Mouse (Mus musculus): Measurements from ENCODE around the gene Yipf3. TPM values are rescaled to one million over a fixed set of nuclear protein-coding genes. Genes with fewer than 3 reads are reported as not detected.

Gene Yipf3
- 93.6 and 98.7 TPM in 2 replicates for polyA plus RNA-seq (2012; rRNA removed)

DNA sequence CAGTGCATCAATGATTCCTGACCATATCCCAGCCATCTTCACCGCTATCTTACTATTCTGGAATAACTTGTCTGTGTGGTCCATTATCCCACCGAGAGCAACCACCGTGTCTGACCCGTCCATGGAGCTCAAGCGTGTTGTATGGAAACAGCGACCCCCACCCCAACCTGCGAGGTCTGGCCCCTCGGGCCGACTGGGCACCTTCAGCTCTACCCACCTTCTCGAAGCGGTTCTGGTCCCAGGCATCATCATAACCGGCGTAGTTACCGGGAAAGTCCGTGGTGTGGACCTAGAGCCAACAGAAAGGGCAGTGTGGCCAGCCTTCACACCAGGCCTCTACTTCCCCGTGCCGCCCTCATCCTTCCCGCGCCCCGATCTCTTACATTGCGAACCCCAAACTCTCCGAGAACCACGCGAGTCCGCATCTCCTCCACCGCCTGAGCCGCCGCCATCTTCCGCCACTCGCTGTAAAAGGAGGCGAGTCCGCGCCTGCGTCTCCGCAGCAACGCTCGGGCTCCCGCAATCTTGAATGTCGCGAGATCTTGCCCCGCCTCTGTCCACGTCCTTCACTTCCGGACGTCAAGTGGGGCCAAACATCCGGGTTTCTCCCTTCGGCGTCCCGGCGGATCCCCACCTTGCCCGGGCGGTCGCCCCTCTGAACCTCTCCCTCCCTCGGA is at the start of gene Yipf3, which contains the start of gene Polr1c:
Gene Yipf3, plus strand, starts transcription at position 569 of the 677 bp plus-strand sequence.
Gene Polr1c, minus strand, starts transcription at position 543 of the 677 bp plus-strand sequence.
- DNase-seq (ENCODE audit: low spot score), result peak; percentile 87

DNA sequence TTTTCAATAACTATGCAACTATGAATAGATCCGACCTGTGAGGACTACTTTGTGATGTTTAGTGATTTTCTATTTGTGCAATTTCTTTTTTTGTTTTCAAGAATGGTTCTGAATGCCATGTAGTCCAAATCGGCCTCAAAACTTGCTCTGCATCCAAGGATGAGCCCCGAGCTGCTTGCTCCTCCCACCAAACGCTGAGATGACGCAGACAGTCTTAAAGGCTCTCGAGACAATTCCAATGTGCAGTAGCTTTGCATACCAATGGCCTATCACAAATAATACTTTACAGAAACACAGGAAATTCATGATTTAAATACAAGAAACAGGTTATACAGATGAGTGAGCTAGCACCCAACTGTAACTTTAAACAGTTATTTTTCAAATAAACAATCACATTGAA is 46.7 kb upstream of the Yipf3 start:
- DNase-seq (ENCODE audit: low spot score), result no peak

DNA sequence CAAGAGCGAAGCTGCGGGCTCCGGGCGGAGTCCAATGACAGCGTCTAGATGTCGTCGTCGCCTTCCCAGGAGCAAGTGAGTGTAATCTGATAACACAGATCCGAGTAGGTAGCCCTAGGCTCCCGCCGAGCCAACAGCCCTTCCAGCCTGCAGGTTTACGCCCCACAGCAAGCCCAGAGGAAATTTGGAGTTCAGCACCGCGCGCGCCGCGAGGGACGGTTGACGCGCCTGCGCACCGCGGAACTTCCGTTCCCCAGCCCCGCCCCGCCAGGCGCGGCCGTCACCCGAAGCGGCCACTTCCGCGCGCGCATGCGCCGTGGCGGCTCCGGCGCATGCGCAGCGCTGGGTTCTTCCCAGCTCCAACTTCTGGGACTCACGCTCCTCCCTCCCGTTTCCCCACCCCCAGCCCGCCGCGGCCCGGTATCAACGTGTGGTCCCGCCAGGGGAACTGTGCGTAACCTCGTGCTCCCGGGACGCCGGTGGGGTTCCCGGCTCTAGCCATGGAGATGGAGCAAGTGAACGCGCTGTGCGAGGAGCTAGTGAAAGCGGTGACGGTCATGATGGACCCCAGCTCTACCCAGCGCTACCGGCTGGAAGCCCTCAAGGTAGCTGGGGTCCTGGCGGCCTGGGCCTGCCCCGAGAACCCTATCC is 45.3 kb upstream of the Yipf3 start, which contains the start of the genes Polh and Xpo5:
Gene Polh, minus strand, starts transcription at position 225 of the 651 bp plus-strand sequence.
Gene Xpo5, plus strand, starts transcription at position 362 of the 651 bp plus-strand sequence.
- peak; percentile 84 for DNase-seq (ENCODE audit: low spot score)

DNA sequence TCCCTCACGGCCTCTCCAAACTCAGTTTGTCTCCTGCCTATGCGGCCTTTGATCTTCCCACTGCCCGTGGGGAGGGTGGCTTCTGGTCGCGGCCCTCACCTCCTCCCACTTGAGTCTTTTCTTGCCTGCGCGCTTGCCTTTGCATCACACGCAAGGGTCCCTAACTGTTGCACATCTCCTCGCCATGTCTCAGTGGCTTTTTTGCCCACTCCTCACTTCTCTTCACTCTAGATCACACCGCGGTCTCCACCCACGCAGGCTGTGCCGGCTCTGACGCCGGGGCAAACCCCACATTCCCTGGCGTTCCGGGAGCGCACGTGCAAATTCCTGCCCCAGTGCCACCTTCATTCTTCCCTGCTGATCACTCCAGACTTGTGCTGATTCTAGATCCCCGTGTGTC is 44.8 kb upstream of the Yipf3 start:
- DNase-seq (ENCODE audit: low spot score), result no peak

DNA sequence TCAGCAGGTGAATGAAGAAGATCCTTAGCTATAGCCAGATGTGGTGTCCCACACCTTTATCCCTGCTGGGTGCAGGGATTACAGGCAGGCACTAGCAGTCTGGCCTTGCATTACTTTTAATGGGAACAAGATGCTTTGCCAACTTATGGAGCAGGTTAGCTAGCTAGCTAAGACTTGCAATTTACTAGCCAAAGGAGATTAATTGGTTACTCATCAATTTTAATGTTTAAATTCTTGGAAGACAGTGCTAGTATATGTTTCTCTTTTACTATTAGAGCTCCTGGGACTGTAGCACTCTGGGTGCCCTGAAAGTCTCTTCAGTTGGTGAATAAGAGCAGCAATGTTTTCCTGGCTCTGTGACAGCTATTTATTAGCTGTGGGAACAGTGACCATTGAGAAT is 41.2 kb upstream of the Yipf3 start:
- no peak for DNase-seq (ENCODE audit: low spot score)

DNA sequence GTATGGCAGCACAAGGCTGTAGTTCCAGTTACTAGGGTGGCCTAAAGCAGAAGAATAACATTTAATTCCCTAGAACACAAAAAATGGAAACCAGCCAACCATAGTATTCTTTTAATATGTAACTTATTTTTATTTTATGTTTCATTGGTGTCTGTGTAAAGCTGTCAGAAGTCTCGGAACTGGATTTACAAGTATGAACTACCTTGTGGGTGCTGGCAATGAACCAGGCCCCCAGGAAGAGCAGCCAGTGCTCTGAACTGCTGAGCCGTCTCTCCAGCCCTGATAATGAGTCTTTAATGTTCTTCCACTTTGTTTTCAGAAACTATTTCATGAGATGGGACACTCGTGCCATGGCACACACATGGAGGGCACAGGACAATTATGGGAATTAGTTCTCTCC is 37.3 kb upstream of the Yipf3 start:
- no peak for DNase-seq (ENCODE audit: low spot score)

DNA sequence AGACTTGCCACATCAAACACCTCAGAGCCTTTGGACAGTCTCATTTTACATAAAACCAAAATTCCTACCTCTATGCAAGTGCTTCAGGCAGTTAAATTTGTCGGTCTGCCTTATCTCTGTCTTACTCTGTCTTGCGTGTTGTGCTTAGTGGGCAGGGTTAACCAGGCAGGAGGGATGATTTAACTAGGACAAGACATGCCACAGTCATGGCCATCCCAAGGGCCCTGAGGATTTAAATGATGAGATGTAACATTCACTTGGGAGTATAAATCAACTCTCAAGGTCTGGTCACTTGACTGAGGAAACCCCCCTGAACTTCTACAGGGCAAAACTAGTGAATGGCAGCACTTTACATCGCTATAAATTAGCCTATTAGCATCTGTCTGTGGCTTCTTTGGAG is 26.3 kb upstream of the Yipf3 start:
- DNase-seq (ENCODE audit: low spot score), result no peak

DNA sequence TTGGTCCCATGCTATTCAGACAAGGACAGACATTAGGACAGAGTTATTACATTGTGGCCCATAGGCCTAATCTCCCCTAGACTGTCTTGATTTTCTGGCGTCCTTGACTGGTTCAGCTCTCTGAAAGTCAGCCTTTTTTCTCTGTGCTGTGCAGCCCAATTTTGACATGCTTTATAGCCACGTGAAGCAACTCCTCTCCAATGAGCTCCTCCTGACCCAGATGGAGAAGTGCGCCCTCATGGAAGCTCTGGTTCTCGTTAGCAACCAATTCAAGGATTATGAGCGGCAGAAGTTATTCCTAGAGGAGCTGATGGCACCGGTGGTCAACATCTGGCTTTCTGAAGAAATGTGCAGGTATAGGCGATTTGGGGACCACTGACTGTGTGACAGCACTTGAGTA is 20.3 kb upstream of the Yipf3 start:
- no peak for DNase-seq (ENCODE audit: low spot score)

DNA sequence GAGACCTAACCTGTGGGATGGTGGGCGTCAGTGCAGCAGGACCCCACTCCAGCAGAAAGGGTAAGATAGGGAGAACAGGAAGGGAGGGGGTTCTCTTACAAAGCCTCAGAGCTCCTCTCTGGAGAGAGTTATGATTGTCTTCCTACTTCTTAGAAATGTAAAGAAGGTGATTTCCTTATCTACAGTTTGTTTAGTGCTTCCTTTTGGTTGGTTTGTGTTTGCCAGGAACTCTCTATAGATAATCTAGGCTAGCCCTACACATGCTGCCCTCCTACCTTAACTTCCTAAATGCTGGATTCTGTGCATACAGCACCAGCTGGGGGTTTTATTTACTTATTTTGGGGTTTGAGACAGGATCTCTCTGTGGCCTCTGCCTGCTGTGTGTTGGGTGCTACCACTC is 11.8 kb upstream of the Yipf3 start:
- no peak for DNase-seq (ENCODE audit: low spot score)

DNA sequence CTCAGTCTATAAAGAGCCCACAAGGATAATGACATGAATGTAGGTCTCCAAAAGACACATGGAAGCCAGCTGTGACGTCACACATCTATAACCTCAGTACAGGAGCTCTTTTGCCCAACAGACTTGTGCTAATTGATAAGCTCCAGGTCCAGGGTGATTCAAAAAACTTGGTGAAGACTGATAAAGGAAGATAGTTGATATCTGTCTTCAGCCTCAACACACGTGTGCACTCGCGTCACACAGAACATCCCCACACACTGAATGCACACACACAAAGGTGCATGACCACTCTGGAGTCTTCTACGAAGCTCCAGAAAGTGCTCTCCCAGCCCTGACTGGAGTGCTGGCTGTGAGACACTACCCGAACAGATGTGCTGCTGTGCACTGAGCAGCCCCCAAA is 10.8 kb upstream of the Yipf3 start:
- no peak for DNase-seq (ENCODE audit: low spot score)

DNA sequence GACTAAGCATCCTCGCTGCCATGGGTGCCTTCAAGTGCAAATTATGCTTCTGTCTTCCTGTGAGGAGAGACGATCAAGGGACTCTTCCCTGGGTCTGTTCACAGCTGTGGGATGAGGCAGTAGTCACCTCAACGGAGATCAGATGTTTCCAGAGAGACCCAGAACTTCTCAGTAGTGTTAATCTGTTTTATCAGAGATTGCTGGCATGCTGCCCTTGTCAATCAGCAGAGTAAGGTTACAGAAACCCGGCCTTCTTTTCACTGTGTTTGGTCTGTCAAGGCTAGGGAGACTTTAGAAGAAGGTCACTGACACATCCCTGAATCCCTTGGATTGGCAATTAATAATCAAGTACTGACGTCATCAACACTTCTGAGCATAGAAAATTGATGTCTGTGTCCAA is 10.4 kb upstream of the Yipf3 start:
- DNase-seq (ENCODE audit: low spot score), result no peak

DNA sequence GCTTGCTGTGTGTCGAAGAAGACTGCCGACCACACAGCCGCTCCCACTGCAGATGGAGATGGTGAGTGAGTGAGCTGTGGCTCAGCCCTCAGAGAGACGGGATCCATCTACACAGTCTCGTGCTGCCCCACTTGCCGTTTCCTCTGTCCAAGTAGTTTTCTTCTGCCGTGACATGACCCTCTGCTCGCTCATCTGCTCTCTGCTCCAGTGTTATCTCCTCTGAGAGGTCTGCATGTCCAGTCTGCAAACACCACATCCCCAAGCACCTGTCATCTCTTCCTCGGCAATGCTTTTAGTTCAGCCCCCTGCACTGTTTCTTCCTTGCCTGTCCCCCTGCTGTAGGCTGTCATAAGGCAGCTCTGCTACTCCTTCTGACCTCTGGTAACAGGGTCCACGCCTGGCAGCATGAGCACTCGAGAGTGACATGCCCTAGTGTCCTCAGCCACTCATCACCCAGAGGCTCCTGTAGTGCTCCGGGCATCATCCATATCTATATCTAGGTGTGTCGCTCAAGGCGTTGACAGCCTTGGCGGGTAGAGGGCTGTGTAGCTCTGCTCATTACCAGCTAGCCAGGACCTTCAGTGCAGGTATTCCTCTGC is 8.3 kb upstream of the Yipf3 start:
- DNase-seq (ENCODE audit: low spot score), result no peak

DNA sequence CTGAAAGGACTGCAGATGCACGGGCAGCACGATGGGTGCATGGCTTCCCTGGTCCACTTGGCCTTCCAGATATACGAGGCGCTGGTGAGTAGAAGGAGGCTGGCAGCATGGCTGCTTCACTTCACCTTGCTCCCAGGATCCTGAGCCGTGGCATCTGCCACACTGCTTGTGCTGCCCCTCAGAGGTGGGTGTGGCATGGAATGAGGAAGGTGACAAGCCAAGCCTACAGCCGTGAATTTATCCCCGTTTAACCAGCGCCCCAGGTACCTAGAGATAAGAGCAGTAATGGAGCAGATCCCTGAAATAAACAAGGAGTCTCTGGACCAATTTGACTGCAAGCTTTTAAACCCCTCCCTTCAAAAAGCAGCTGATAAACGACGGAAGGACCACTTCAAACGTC is 6.4 kb upstream of the Yipf3 start:
- no peak for DNase-seq (ENCODE audit: low spot score)

DNA sequence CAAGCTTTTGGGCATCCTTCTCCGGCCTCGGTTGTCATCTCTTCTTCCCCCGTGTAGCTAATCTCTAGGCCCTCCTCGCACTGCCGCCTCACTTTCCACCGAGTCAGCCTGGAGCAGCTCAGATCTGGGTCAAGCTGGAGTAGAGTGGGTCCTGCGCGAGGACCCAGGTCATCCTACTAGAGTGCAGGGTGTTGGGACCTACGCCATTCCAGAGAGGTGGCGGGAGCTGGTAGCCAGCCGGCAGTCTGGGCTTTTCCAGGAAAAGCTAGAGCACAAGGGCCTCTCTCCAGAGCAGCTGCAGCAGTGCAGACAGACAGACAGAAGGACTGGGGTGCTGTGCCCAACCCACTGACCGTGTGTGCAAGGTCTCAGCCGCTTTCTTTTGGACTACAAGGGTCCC is 5.6 kb upstream of the Yipf3 start:
- DNase-seq (ENCODE audit: low spot score), result no peak

DNA sequence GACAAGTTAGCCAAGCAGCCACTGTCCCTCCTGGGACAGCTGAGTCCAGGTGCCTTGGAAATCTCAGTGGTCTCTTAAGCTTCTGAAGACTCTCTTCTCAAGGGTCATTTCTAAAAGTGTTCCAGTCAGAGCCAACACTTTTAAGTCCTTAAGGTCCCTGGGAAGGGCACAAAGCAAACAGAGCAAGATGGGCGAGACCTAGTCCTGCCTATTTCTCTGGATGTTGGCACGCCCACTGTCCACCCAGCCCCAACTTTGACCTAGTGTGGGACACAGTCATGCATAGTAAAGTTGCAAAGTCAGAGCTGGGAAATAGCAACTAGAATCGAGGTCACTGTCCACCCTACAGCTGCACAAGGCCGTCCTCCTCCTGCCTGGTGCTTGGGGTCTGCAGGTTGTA is 4.9 kb upstream of the Yipf3 start:
- DNase-seq (ENCODE audit: low spot score), result no peak

DNA sequence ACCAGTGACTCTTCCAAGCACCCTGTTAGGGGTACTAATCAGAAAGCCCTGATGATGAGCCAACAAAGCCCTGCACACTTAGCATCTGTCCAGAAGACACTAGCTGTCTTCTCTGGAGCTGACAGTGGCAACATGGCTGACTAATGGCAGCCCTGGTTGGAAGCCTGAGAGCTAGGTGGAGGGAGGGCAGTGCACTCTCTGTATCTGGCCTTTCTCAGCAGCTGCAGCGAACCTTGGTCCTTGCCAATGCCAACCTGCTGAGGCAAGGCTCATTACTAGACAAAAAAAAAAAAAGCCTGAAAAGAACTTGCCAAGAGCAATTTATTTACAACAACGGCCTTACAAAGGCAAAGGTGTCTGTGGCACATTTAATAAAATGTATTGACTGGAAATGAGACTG is 4.3 kb upstream of the Yipf3 start:
- DNase-seq (ENCODE audit: low spot score), result no peak

DNA sequence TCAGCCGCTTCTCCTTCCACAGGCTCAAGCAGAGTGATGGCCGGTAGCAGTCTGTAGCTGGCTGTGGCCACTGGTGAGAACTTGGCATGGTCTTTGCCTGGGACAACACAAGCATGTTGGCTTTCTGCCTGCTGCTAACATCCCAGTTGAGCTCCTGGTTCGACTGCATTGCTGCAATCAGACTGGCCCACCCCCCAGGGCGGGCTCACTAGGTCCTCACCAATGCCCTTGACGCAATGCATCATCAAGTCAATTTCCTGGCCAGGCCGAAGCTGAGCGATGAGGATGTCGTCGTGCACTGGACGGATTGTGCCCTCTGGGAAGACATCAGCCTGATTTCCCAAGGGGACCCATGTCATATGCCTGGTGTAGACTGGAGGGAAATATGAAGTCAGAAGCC is 3.3 kb upstream of the Yipf3 start:
- no peak for DNase-seq (ENCODE audit: low spot score)

DNA sequence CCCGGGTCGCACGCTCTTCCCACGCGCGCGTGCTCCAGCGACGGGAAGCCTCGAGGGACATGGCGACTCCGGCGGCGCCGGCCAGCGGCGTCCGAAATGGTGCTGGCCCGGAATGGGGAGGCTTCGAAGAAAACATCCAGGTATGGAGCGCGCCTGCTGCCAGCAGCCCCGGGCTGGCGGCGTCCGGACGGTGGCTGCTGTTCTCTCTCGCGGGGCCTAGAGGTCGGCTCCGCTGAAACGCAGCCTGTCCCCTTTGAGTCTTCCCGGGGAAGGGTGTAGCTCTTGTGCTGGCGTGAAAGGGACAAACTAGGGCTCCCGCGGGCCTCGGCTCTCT is 276 bp downstream of the Yipf3 start:
- no peak for DNase-seq (ENCODE audit: low spot score)

DNA sequence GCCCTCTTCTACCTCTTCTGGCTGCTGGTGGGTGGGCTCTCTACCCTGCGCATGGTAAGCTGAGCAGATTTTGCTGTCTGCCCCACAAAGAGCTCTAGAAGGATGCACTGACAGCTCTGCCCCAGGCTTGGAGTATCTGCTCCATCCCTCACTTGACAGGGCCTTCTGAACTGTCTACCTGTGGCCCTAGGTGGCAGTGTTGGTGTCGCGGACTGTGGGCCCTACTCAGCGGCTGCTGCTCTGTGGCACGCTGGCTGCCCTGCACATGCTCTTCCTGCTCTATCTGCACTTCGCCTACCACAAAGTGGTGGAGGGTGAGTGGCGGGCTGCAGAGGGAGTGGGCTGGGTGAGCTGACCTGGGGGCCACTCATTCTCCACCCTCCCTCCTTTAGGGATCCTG is 3.3 kb downstream of the Yipf3 start:
- DNase-seq (ENCODE audit: low spot score), result no peak

DNA sequence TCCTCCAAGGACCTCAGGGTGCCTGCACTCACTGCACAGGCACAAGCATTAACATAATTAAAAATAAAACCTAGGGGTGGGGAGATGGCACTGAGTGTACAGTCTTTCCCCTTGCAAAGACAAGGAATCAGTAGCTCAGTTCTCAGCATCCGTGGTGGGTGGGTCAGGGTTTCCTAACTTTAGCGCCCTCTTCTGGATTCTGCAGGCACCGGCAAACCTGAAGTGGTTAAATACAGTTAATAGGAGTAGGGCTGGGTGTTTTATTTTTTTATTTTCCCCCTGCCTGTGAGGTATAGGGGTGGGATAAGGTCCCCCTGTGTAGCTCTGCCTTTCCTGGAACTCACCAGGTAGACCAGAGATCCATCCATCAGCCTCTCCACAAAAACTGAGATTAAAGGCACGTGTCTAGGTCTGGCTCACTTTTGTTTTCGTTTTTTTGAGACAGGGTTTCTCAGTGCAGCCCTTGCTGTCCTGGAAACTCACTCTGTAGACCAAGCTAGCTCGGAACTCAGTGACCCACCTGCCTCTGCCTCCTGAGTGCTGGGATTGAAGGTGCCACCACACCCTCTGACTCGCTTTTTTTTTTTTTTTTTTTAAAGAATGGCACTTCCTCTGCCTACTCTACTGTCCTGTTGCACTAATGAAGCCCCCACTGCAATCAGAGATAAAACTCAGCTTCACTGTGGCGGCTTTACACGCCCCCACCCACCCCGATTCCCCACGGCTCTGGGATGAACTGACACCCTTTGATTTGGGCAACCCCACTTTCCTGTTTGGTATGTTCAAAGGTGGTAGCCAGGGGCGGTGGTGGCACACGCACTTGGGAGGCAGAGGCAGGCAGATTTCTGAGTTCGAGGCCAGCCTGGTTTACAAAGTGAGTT is 4.9 kb downstream of the Yipf3 start:
- DNase-seq (ENCODE audit: low spot score), result no peak

DNA sequence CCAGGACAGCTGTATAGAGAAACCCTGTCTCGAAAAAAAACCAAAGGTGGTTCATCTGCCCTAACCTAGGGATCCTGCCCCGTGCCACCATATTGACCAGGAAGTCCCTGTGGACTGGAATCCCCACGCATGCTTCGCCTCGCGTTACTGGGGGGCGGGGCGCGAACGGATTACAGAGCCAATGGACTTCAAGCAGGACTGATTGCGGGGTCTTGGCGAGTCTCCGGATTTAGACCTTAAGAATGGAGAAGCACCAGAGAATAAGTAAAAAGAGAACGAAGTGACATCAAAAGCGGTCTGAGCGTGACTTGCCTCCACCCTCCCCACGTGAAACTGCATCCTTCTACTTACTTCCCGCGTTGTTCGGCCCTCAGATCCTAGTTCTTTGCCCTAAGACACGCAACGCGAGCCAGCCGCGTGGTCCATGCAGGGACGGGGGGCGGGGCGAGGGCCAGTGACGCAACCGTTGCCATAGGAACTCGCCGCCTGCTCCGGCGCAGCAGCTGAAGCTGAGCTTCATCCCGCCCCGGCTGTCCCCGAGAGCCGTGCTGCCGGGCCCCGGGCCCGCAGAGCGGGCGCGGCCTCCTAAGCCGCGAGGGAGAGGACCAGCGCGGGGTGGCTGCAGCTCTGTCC is 5.7 kb downstream of the Yipf3 start, which contains the start of gene Lrrc73:
Gene Lrrc73, plus strand, starts transcription at position 80 of the 633 bp plus-strand sequence.
- DNase-seq (ENCODE audit: low spot score), result peak; percentile 74

DNA sequence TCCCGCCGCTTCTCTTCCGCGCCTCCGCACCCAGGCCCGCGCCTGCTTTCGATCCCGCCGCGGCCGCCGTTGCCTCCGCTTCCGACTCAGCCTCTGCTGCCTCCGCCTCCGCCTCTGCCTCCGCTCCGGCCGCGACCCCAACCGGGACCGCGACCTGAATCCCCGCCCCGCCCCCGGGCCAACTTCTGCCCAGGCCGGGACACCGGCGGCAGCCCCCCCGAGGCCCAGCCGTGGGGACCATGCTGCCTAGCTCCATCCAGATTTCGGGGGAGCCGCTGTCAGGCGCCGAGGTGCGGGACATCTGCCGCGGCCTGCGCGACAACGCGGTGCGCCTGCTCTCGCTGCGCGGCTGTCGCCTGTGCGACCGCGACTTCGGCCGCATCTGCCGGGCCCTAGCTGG is 6.2 kb downstream of the Yipf3 start:
- no peak for DNase-seq (ENCODE audit: low spot score)

Data from urinary bladder, adult 2 months (tissue).